Mouse (Mus musculus) T-helper 2 cell (primary cell): ENCODE data around the gene Ctla4.

ENCODE experiments used
- in situ Hi-C: fragments of 300-600 bp; cut with MboI, MseI; formaldehyde crosslinking; loops from one replicate; pipeline ENCODE4 v1.15.1; 2025; ENCODE audit warnings: high pct_unique_total_duplicates

The Ctla4 gene

DNA sequence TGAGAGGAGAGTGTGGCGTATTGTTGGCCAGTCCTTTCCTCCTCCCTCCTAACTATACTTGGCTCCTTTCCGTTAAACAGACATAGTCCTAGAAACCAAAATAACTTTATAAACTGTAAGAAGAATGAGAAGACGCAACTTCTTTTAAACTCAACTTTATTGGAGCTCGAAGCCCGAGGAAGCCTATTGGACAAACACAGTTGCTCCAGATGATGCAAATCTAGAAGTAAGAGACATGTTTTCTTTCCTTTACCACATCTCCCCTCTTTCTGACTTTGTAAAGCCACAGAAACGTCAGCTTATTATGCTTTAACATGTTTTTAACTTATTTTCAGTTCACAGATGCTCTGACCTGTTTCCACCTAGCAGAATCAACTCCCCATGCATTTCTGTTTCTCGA, at the start of gene Ctla4:
Gene Ctla4 (plus strand): TSS at position 20 of the 400 bp plus-strand sequence.
- in situ Hi-C loops = no loop called here

GRCm38 (mm10) chr1:60839161-60839560, 47.6 kb upstream of the Ctla4 start:
- in situ Hi-C loops = no loop called here

DNA sequence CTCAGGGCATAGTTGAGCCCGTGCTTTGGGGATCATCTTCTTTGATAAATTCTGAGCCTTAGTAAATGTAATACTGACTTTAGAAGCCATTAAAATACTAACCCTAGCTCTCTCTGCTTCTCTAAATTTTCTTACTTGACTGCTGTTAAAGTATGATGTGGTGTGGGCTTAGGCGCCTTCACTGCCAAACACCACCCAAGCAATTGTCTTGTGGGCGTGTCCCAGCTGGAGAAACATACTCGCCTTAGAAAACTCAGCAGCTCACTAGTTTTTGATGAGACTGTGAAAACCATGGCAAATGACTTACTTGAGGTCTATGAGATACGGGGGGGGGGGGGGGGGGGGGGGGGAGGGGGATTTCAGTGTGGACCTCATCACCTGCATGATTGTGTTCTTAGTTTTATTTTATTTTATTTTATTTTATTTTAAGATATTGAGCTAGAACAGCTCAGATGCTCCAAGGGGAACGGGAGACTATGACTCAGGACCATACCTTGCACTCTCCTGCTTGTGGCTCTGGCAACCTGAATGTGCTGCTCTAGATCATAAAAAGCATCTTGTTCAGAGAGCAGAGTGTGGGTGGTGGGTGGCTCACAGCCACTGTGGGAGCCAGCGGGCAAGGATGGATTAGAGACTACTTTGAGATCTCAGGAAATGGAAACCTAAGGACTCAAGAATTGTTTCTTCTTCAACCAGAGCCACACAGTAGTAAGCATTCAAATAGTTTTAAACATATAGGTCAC, 41.3 kb upstream of the Ctla4 start:
- in situ Hi-C loops = no loop called here

- in situ Hi-C loops = no loop called here
Measured at GRCm38 (mm10) chr1:60846616-60847275, 40.1 kb upstream of the Ctla4 start.

DNA sequence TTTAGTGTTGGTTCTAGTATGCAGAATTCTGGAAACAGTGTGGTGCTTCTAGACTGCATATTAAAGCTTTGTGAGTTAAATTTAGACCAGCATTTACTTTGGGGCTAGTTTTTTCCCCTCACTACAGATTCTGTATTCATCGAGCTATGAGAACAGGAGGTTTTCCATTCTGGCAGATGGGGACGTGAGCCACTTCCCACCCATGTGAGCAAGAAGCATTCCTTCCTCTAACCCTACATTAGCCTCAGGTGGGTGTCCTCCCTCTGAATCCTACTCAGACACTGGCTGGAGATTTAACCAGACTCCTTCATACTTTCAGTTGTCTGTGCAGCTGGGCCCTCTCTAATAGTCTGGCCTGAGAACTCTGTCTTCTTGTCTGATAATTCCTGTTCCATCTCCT, 37.7 kb upstream of the Ctla4 start:
- in situ Hi-C loops = no loop called here

DNA sequence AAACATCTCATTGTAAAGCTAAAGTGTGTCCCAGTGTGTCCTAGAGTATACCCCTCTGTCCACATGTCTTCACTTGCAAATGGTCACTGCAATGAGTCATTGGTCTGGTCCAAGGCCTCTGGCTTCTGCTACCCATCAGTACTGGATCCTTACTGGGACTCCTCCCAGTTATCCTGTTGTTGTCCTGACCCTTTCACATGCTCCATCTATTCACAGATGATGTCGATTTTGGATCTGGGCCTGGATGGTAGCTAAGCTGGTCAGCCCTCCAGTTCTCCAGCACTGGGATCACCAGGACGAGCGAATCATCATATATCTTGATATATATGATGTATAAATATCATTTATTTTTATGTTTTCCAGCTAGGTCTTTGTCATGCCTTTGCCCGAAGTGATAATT, 37.0 kb upstream of the Ctla4 start:
- in situ Hi-C loops = loop anchor here (25.0 kb wide), 1 partner anchor 313 kb away; no protein-coding TSS in a partner anchor

GRCm38 (mm10) chr1:60851041-60851781, 35.6 kb upstream of the Ctla4 start:
- in situ Hi-C loops = loop anchor here (25.0 kb wide), 1 partner anchor 314 kb away; no protein-coding TSS in a partner anchor

- in situ Hi-C loops = loop anchor here (25.0 kb wide), 1 partner anchor 315 kb away; no protein-coding TSS in a partner anchor
Measured at GRCm38 (mm10) chr1:60852075-60852769, 34.6 kb upstream of the Ctla4 start.

DNA sequence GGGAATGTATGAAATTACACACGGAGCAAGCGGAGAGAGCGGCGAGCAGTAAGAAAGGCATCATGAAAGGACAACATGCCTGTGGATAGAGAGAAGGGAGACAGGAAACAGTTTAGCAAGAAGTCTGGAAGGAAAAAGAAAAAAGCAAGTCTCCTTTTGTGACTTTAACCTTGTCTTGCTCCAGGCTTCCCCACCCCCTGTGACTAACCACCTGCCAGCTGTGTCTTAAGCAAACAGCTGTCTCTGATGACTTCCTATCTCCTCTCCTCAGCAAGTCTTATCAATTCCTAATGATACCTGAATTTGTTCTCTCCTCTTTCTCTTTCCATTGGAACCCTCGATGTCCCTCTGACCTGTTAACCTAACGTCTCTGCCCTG, 34.0 kb upstream of the Ctla4 start:
- in situ Hi-C loops = loop anchor here (25.0 kb wide), 1 partner anchor 315 kb away; no protein-coding TSS in a partner anchor

DNA sequence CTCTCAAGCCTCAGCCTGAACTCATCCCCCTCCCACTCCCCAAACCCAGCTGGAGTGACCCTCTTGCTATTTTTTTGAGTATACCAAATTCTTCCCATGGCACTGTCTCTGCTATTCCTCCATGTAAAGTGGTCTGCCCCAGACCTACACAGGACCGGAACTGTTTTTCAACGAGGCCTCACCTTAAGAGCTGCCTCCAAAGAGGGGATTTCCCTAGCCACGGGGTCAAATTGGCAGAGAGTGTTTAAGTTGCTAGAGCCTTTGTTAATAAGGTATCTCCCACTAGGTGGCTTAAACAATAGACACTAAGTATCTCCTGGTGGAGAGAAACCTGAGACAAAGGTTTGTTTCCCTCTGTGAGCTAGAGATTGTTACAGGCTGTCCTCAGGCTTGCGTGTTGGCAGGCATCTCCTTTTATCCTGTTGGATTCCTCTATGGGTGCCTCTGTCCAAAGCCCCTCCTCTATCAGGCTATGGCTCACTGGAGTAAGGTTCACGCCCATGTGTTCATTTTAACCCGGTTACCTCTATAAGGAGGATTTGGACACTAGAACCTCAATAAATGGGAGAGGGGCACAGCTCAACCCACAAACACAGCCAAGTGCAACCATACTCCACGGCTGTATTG, 33.4 kb upstream of the Ctla4 start:
- in situ Hi-C loops = loop anchor here (25.0 kb wide), 1 partner anchor 316 kb away; no protein-coding TSS in a partner anchor

GRCm38 (mm10) chr1:60853991-60854390, 32.8 kb upstream of the Ctla4 start:
- in situ Hi-C loops = loop anchor here (25.0 kb wide), 1 partner anchor 317 kb away; no protein-coding TSS in a partner anchor

DNA sequence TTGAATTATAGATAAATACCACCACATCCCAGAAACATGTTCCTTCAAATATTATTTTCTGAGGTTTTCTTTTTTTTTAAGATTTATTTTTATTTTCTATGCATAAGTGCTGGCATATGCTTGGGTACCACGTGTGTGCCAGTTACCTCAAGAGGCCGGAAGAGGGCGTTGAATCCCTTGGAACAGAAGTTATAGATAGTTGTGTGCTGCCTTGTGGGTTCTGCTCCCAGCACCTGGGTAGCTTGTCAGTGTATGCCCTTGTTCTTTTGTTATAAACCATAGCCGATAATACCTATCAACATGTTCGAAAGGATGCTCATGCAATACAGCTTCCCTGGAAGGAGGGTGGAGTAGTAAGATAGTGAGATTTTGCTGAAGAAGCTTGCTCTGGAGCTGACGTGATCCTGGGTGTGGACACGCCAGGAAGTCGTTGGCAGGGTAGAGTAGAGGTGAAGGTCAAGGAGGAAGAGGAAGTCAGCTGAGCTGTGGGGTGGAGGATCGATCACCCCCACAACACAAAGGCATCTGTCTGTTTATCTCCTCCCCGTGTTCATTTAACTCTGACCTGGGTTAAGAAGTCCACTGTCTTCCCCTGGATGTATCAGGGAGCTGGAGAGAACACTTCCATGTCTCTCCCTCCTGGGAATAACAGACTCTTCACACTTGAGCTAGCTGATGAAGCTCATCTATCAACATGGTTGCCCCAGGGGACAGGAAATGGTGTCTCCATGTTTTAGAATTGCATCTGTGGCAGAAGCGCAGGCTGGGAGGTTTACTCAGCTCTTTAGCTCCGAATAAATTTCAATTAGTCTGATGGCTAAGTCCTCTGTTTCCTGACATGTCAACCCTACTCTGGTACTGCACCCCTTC, 29.2 kb upstream of the Ctla4 start:
- in situ Hi-C loops = loop anchor here (25.0 kb wide), 1 partner anchor 320 kb away; no protein-coding TSS in a partner anchor

DNA sequence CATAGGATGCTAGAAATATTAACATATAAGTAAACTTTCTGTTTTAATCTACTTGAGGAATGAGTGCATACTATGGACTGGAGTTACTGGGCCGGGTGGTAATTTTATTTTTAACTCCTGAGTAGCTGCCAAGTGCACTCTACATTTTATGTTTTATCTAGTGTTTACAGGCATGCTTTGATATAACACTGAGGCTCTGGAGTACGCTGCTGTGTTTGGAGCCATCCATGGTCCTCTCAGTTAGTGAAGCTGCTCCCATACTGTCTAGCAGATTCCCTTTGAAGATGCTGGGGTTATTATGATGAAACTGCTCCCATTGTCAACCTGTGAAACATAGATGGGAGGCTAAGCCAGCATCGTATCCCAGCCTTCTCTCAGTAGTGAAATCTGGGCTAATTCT, 27.6 kb upstream of the Ctla4 start:
- in situ Hi-C loops = loop anchor here (25.0 kb wide), 1 partner anchor 322 kb away; no protein-coding TSS in a partner anchor

DNA sequence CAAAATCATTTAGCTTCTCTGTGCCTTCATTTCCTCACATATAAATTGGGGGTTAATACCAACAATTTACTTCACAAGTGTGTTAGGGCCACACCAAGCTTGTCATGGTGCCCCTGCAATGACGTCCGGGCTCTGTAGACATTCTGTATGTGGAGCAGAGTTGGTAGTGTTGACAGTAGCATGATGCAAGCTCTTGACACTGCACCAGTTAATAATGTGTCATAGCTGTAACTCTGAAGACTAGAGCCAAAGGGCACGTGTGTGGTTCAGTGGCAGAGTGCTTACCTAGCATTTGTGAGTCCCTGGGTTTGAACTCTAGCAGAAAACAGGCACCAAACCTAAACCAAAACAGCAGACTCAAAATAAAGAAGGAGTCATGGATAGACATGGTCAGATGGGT, 27.0 kb upstream of the Ctla4 start:
- in situ Hi-C loops = loop anchor here (10.0 to 25.0 kb wide), 2 partner anchors 323 to 695 kb away; no protein-coding TSS in a partner anchor

DNA sequence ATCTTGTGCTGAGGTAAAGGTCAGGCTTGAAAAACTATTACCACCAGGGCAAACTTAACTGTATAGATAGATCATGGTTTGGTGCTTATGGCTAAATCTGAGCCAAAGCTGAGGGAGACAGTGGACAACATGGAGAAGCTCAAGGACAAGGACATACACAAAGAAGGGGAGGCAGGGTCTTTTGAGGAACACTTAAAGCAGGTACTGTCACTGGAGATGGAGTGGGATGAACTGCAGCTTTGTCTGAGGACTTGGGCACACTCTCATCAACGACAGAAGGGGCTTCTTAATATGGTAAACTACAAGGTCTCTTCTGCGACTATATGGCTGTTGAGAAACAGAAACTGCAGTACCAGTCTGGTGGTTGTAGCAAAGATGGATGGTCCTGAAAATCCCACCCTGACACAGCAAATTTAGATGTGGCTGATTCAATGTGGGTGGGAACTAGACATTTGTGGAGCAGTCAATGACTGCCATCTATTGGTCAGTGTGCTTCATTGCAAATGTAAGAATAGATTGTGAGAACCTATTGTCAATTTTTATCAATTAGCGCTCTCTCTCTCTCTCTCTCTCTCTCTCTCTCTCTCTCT, 26.3 kb upstream of the Ctla4 start:
- in situ Hi-C loops = loop anchor here (10.0 to 25.0 kb wide), 2 partner anchors 323 to 696 kb away; no protein-coding TSS in a partner anchor

DNA sequence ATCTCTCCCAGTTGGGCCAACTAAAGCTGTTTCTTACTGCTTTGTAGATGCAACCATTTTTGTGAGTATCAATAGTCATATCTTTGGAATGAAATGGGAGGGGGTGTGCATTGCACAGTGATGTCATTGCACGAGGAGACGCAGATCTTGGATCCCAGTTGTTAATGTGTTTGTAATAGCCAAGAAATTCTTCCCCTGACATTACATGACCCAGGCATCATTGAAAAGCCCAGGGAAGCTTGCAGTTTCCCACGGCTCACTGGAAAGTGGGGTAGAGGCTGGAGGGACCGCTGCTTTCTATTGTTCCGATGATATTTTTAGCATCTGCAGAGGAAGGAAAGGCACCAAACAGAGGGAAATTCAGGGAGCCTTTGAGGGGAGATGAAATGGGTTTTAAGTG, 25.8 kb upstream of the Ctla4 start:
- in situ Hi-C loops = loop anchor here (10.0 to 25.0 kb wide), 2 partner anchors 324 to 696 kb away; no protein-coding TSS in a partner anchor

DNA sequence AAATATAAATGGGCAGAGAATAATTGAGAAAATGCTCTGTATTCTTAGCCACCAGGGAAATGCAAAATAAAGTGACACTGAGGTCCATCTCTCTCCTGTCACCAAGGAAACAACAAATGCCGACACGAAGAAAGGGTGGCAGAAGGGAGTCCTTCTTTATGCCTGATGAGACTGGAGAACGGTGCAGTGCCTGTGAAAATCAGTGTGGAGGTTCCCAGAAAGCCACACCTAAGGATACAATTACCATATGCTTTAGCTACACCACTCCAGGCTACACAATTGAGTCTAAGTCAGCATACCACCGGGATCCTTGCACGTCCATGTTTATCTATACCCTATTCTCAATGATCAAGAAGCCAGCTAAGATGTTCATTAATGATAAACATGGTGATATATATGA, 25.4 kb upstream of the Ctla4 start:
- in situ Hi-C loops = loop anchor here (10.0 to 25.0 kb wide), 2 partner anchors 324 to 697 kb away; no protein-coding TSS in a partner anchor

GRCm38 (mm10) chr1:60862510-60862909, 24.3 kb upstream of the Ctla4 start:
- in situ Hi-C loops = loop anchor here (10.0 to 25.0 kb wide), 2 partner anchors 325 to 698 kb away; no protein-coding TSS in a partner anchor

DNA sequence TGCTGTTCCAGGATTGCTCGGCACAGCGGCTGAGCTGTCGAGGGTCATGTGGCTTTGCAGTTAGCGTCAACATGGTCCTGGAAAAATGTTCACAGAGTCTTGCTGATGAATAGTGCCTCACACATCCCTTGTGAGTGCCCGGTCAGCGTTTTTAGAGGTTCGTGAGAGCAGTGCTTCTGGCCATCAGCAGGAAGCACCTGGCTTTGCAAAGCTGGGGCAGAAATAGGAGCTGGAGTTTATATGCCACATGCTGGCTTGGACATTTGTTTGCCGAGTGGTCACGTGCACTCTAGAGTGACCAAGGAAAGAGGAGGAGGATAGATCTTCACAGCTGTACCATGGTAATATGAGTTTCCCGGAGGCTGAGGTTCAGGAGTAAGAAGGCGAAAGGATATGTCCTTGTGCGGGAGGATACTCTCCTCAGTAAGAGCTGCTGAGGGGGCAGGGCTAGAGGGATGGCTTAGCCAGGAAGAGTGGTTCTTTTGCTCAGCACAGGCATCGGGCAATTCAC, 23.8 kb upstream of the Ctla4 start:
- in situ Hi-C loops = loop anchor here (10.0 to 25.0 kb wide), 2 partner anchors 326 to 698 kb away; no protein-coding TSS in a partner anchor
